Mouse (Mus musculus) bone marrow macrophage, adult 2 months (primary cell): ENCODE results near the gene Lhfpl3.

ENCODE experiments used
- CTCF ChIP-seq: IDR thresholded peaks from 2 replicates; pipeline ENCODE4 v1.5.1; 2012; ENCODE audit warnings: low read depth, mild to moderate bottlenecking, low read length, moderate library complexity
- POLR2A ChIP-seq: IDR thresholded peaks from 2 replicates; pipeline ENCODE4 v1.6.1; 2012; ENCODE audit warnings: mild to moderate bottlenecking, low read depth, low read length, borderline replicate concordance

DNA sequence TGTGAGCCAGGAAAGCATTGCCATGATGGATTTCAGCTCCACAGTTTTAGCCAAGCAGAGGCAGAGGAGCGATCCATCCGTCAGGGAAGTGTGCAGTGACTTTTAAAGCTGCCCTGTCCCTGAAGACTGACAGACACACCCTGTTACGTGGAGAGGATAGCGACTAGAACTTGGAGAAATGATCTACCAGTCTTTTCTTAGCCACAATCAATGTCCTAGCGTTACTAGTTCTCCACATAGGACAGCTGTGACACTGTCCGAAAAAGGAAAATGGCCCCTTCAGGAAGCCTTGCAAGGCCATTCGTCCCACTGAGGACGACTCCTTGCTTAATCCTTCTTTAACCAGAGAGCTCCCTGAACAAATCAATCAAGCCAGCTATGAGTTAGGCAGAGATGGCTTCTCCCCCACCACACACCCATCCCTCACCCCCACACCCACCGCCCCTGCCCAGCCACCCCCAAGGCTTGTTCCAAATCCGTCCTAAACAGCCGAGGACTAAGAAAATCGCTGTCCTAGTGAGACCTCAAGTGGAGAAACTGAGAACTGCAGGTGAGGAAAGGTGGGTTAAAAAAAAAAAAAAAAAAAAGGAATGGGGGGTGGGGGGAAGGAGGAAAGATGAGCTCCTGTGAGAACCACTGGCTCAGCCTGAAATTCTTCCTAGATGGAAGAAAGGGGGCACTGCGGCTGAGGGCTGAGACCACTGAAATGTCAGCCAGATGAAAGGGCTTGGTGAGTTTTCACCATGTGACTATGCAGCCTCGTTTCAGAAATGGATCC, 479.1 kb downstream of the Lhfpl3 start:
- no peak for TF ChIP-seq POLR2A
- TF ChIP-seq CTCF = peak; percentile 64
